Mouse (Mus musculus): ENCODE measurements around the gene Sost. TPM values are rescaled to one million over a fixed set of nuclear protein-coding genes. Genes with fewer than 3 reads are reported as not detected.

The Sost gene
- polyA plus RNA-seq, 1 experiment from 2014 or later, result 0.83 TPM

- Histone ChIP-seq H3K9ac (no peak overlapping the region), H3K36me3 (no peaks in the 10 kb centered on the region), H3K9me3 (replicated peaks) (no peaks in the 10 kb centered on the region), H3K4me3 (replicated peaks) (no peak overlapping the region), H3K4me1 (peaks cover 48% of the 10 kb centered on the region), H3K27ac (no peak overlapping the region), H3K27me3 (peaks cover 15% of the 10 kb centered on the region; the same call in 1 of the 2 replicates), H3K4me2 (no peak overlapping the region)
- WGBS, result 33% methylated on average over 3 of the region's 3 CpGs
- ATAC-seq (replicated peaks; ENCODE audit: low FRiP score), result no peak
These were observed 31.1 kb downstream of the Sost start for GRCm38 (mm10) chr11:101935743-101936142.

- Histone ChIP-seq H3K4me2 (no peak overlapping the region), H3K9me3 (replicated peaks) (no peaks in the 10 kb centered on the region), H3K4me3 (replicated peaks) (no peak overlapping the region), H3K27me3 (no peaks in the 10 kb centered on the region; the same call in 1 of the 2 replicates), H3K27ac (no peak overlapping the region), H3K36me3 (no peaks in the 10 kb centered on the region), H3K9ac (no peak overlapping the region), H3K4me1 (peaks cover 42% of the 10 kb centered on the region)
- no peak for ATAC-seq (replicated peaks; ENCODE audit: low FRiP score)
- WGBS, result 44% methylated on average over 4 of the region's 4 CpGs
These were observed 34.8 kb downstream of the Sost start for GRCm38 (mm10) chr11:101931978-101932377.

GRCm38 (mm10) chr11:101928030-101928762, 38.6 kb downstream of the Sost start:
- no peaks in the 10 kb centered on the region; the same call in 1 of the 2 replicates for H3K27me3 ChIP-seq
- H3K4me2 ChIP-seq, result peak overlapping the region; percentile 19; the same call in 1 of the 2 replicates
- H3K9ac ChIP-seq, result no peak overlapping the region
- peaks cover 46% of the 10 kb centered on the region for H3K4me1 ChIP-seq
- no peaks in the 10 kb centered on the region for H3K9me3 ChIP-seq (replicated peaks)
- 34% methylated on average over 25 of the region's 25 CpGs for WGBS
- no peak overlapping the region for H3K4me3 ChIP-seq (replicated peaks)
- no peaks in the 10 kb centered on the region for H3K36me3 ChIP-seq
- H3K27ac ChIP-seq, result peak overlapping the region; percentile 18; the same call in 1 of the 2 replicates
- ATAC-seq (replicated peaks; ENCODE audit: low FRiP score), result 0 out of 2 replicates have a peak, but pooled peaks have one; percentile 8

GRCm38 (mm10) chr11:101926951-101927589, 39.7 kb downstream of the Sost start:
- Histone ChIP-seq H3K27ac (peak overlapping the region; percentile 73; the same call in 1 of the 2 replicates), H3K4me3 (replicated peaks) (no peak overlapping the region), H3K4me2 (no peak overlapping the region), H3K27me3 (no peaks in the 10 kb centered on the region; the same call in 1 of the 2 replicates), H3K4me1 (peaks cover 41% of the 10 kb centered on the region), H3K36me3 (no peaks in the 10 kb centered on the region), H3K9ac (no peak overlapping the region), H3K9me3 (replicated peaks) (no peaks in the 10 kb centered on the region)
- 77% methylated on average over 10 of the region's 10 CpGs for WGBS
- ATAC-seq (replicated peaks; ENCODE audit: low FRiP score), result no peak

- WGBS, result 43% methylated on average over 6 of the region's 6 CpGs
- Histone ChIP-seq H3K4me1 (peaks cover 43% of the 10 kb centered on the region), H3K27me3 (no peaks in the 10 kb centered on the region; the same call in 1 of the 2 replicates), H3K4me2 (no peak overlapping the region), H3K36me3 (no peaks in the 10 kb centered on the region), H3K9me3 (replicated peaks) (no peaks in the 10 kb centered on the region), H3K9ac (no peak overlapping the region), H3K27ac (peak overlapping the region; percentile 73), H3K4me3 (replicated peaks) (no peak overlapping the region)
- ATAC-seq (replicated peaks; ENCODE audit: low FRiP score), result peak; percentile 37; the same call in 1 of the 2 replicates
These were observed 41.2 kb downstream of the Sost start for GRCm38 (mm10) chr11:101925636-101926035.

GRCm38 (mm10) chr11:101924441-101924976, 42.3 kb downstream of the Sost start:
- Histone ChIP-seq H3K9me3 (replicated peaks) (no peaks in the 10 kb centered on the region), H3K4me1 (peaks cover 52% of the 10 kb centered on the region), H3K36me3 (no peaks in the 10 kb centered on the region), H3K27me3 (no peaks in the 10 kb centered on the region; the same call in 1 of the 2 replicates), H3K4me2 (no peak overlapping the region), H3K4me3 (replicated peaks) (no peak overlapping the region), H3K9ac (no peak overlapping the region), H3K27ac (peak overlapping the region; percentile 73; the same call in 1 of the 2 replicates)
- no peak for ATAC-seq (replicated peaks; ENCODE audit: low FRiP score)
- 84% methylated on average over 16 of the region's 19 CpGs for WGBS

GRCm38 (mm10) chr11:101923988-101924387, 42.8 kb downstream of the Sost start:
- H3K4me1 ChIP-seq, result peaks cover 52% of the 10 kb centered on the region
- no peaks in the 10 kb centered on the region for H3K9me3 ChIP-seq (replicated peaks)
- WGBS, result 85% methylated on average over 6 of the region's 6 CpGs
- ATAC-seq (replicated peaks; ENCODE audit: low FRiP score), result no peak
- no peak overlapping the region for H3K27ac ChIP-seq
- H3K4me2 ChIP-seq, result no peak overlapping the region
- no peak overlapping the region for H3K9ac ChIP-seq
- peaks cover 5% of the 10 kb centered on the region; the same call in 1 of the 2 replicates for H3K27me3 ChIP-seq
- H3K36me3 ChIP-seq, result no peaks in the 10 kb centered on the region
- H3K4me3 ChIP-seq (replicated peaks), result no peak overlapping the region

GRCm38 (mm10) chr11:101921361-101921952, 45.4 kb downstream of the Sost start:
- no peak overlapping the region for H3K9ac ChIP-seq
- no peak overlapping the region for H3K27ac ChIP-seq
- peaks cover 16% of the 10 kb centered on the region for H3K27me3 ChIP-seq
- H3K4me2 ChIP-seq, result no peak overlapping the region
- no peaks in the 10 kb centered on the region for H3K9me3 ChIP-seq (replicated peaks)
- no peak for ATAC-seq (replicated peaks; ENCODE audit: low FRiP score)
- 85% methylated on average over 12 of the region's 12 CpGs for WGBS
- no peaks in the 10 kb centered on the region for H3K36me3 ChIP-seq
- peaks cover 34% of the 10 kb centered on the region for H3K4me1 ChIP-seq
- no peak overlapping the region for H3K4me3 ChIP-seq (replicated peaks)

- no peaks in the 10 kb centered on the region for H3K9me3 ChIP-seq (replicated peaks)
- WGBS, result under 1% methylated on average over 6 of the region's 6 CpGs
- H3K27me3 ChIP-seq, result peaks cover 20% of the 10 kb centered on the region
- H3K4me1 ChIP-seq, result peaks cover 18% of the 10 kb centered on the region
- no peaks in the 10 kb centered on the region for H3K36me3 ChIP-seq
- peak; percentile 66; the same call in 1 of the 2 replicates for ATAC-seq (replicated peaks; ENCODE audit: low FRiP score)
- no peak overlapping the region for H3K9ac ChIP-seq
- no peak overlapping the region for H3K27ac ChIP-seq
- no peak overlapping the region for H3K4me3 ChIP-seq (replicated peaks)
- no peak overlapping the region for H3K4me2 ChIP-seq
These were observed 47.2 kb downstream of the Sost start for GRCm38 (mm10) chr11:101919660-101920059.

- ATAC-seq (replicated peaks; ENCODE audit: low FRiP score), result no peak
- Histone ChIP-seq H3K9ac (no peak overlapping the region), H3K27ac (no peak overlapping the region), H3K9me3 (replicated peaks) (no peaks in the 10 kb centered on the region), H3K4me3 (replicated peaks) (no peak overlapping the region), H3K36me3 (no peaks in the 10 kb centered on the region), H3K4me2 (no peak overlapping the region), H3K4me1 (peaks cover 14% of the 10 kb centered on the region), H3K27me3 (peaks cover 20% of the 10 kb centered on the region)
- WGBS, result 70% methylated on average over 3 of the region's 3 CpGs
These were observed 48.2 kb downstream of the Sost start for GRCm38 (mm10) chr11:101918609-101919008.

- 74% methylated on average over 3 of the region's 3 CpGs for WGBS
- Histone ChIP-seq H3K4me2 (no peak overlapping the region), H3K4me3 (replicated peaks) (no peak overlapping the region), H3K27ac (no peak overlapping the region), H3K36me3 (no peaks in the 10 kb centered on the region), H3K9ac (no peak overlapping the region), H3K27me3 (peaks cover 24% of the 10 kb centered on the region), H3K4me1 (peaks cover 14% of the 10 kb centered on the region), H3K9me3 (replicated peaks) (no peaks in the 10 kb centered on the region)
- ATAC-seq (replicated peaks; ENCODE audit: low FRiP score), result no peak
These were observed 50.0 kb downstream of the Sost start for GRCm38 (mm10) chr11:101916772-101917171.

GRCm38 (mm10) chr11:101913591-101913990, 53.2 kb downstream of the Sost start:
- 67% methylated on average over 8 of the region's 8 CpGs for WGBS
- ATAC-seq (replicated peaks; ENCODE audit: low FRiP score), result no peak
- peaks cover 19% of the 10 kb centered on the region for H3K27me3 ChIP-seq
- H3K9ac ChIP-seq, result no peak overlapping the region
- no peak overlapping the region for H3K4me2 ChIP-seq
- peaks cover 12% of the 10 kb centered on the region for H3K4me1 ChIP-seq
- no peak overlapping the region for H3K27ac ChIP-seq
- H3K36me3 ChIP-seq, result no peaks in the 10 kb centered on the region
- no peaks in the 10 kb centered on the region for H3K9me3 ChIP-seq (replicated peaks)
- H3K4me3 ChIP-seq (replicated peaks), result no peak overlapping the region

Measured in kidney, embryonic 15.5 days (tissue).